Mouse (Mus musculus) gastrocnemius, adult 18-20 months (tissue): ENCODE measurements around the gene Apoa4. TPM values are rescaled to one million over a fixed set of nuclear protein-coding genes. Genes with fewer than 3 reads are reported as not detected.

ENCODE experiments used
- DNase-seq: peaks from one replicate; pipeline ENCODE4 v3.0.0; 2021; ENCODE audit warnings: low spot score
- total RNA-seq, 2 experiments: library from RNA; stranded (reverse); gene quantifications; 2 replicates each; pipeline ENCODE4 v1.2.3; 2021

The Apoa4 gene
- total RNA-seq, 2 experiments from 2014 or later: not detected

- DNase-seq: no peak
Measured at GRCm38 (mm10) chr9:46272070-46272469, 31.6 kb downstream of the Apoa4 start.

- peak; percentile 89 for DNase-seq
Measured at GRCm38 (mm10) chr9:46272677-46273454, 32.4 kb downstream of the Apoa4 start, which contains the start of gene Zpr1. Zpr1 (plus strand) TSS chr9:46273064.

GRCm38 (mm10) chr9:46274494-46274893, 34.0 kb downstream of the Apoa4 start:
- DNase-seq: no peak

GRCm38 (mm10) chr9:46282631-46283436, 42.3 kb downstream of the Apoa4 start, which contains the start of gene Bud13:
Bud13 (plus strand) TSS chr9:46283008.
- DNase-seq: peak; percentile 96

Other genes starting within 250 kb of the Apoa4 start
- 10 to 100 TPM; 23.6 to 32.0 TPM for gene Pafah1b2, start 228.0 kb upstream of the Apoa4 start, total RNA-seq
- gene Sik3, start 227.9 kb upstream of the Apoa4 start, total RNA-seq: 10 to 100 TPM; 37.4 to 38.3 TPM
- gene Apoa1, start 12.1 kb upstream of the Apoa4 start, total RNA-seq: 1 to 10 TPM in 1 of 2 experiments, not detected in 1; 3.5 TPM
- gene Apoc3, start 5.1 kb upstream of the Apoa4 start, total RNA-seq: 1 to 10 TPM in 1 of 2 experiments, not detected in 1; 1.8 TPM
- gene Apoa5, start 27.9 kb downstream of the Apoa4 start, total RNA-seq: under 1 TPM in 1 of 2 experiments, not detected in 1; 1.00 TPM
- 10 to 100 TPM; 27.9 to 28.5 TPM for gene Zpr1, start 32.4 kb downstream of the Apoa4 start, total RNA-seq
- 10 to 100 TPM; 10.1 to 12.9 TPM for gene Bud13, start 42.3 kb downstream of the Apoa4 start, total RNA-seq
- gene 4931429L15Rik, start 79.3 kb downstream of the Apoa4 start, total RNA-seq: not detected